Mouse (Mus musculus) cerebellum, adult 2 months (tissue): ENCODE data around the gene Dzip1.

ENCODE experiments used
- CTCF ChIP-seq: fragments of 200-500 bp; IDR thresholded peaks from 2 replicates; pipeline ENCODE4 v1.5.1; 2011; ENCODE audit warnings: low read depth, mild to moderate bottlenecking, control low read depth, low read length, moderate library complexity, borderline replicate concordance; ENCODE audit not compliant: insufficient read depth
- POLR2A ChIP-seq: fragments of 200-500 bp; IDR thresholded peaks from 2 replicates; pipeline ENCODE4 v1.6.1; 2011; ENCODE audit warnings: low read length, control low read depth, borderline replicate concordance; ENCODE audit not compliant: insufficient read depth

- TF ChIP-seq POLR2A (no peak), CTCF (no peak)
These were observed 25.3 kb downstream of the Dzip1 start for GRCm38 (mm10) chr14:118899940-118900339.
